Mouse (Mus musculus) cortical plate, adult 2 months (tissue): ENCODE results near the gene Atf7ip2.

ENCODE experiments used
- CTCF ChIP-seq: fragments of 200-500 bp; IDR thresholded peaks from 2 replicates; pipeline ENCODE4 v1.5.1; 2011; ENCODE audit warnings: mild to moderate bottlenecking, control low read depth, low read length; ENCODE audit not compliant: insufficient read depth; ENCODE audit errors: extremely low read depth
- POLR2A ChIP-seq: fragments of 200-500 bp; IDR thresholded peaks from 2 replicates; pipeline ENCODE4 v1.6.1; 2011; ENCODE audit warnings: mild to moderate bottlenecking, low read length, control low read depth; ENCODE audit not compliant: insufficient read depth; ENCODE audit errors: extremely low read depth

GRCm38 (mm10) chr16:10170005-10170404 is 22.5 kb upstream of the Atf7ip2 start, which contains the start of gene Rpl39l:
- TF ChIP-seq CTCF (no peak), POLR2A (no peak)
